Mouse (Mus musculus) mesoderm, embryonic 11.5 days (tissue): ENCODE results near the gene Rassf1.

ENCODE experiments used
- DNase-seq: peaks from one replicate; pipeline ENCODE4 v3.0.0-alpha.2; 2012; ENCODE audit warnings: low read depth, low spot score

Rassf1 gene

DNA sequence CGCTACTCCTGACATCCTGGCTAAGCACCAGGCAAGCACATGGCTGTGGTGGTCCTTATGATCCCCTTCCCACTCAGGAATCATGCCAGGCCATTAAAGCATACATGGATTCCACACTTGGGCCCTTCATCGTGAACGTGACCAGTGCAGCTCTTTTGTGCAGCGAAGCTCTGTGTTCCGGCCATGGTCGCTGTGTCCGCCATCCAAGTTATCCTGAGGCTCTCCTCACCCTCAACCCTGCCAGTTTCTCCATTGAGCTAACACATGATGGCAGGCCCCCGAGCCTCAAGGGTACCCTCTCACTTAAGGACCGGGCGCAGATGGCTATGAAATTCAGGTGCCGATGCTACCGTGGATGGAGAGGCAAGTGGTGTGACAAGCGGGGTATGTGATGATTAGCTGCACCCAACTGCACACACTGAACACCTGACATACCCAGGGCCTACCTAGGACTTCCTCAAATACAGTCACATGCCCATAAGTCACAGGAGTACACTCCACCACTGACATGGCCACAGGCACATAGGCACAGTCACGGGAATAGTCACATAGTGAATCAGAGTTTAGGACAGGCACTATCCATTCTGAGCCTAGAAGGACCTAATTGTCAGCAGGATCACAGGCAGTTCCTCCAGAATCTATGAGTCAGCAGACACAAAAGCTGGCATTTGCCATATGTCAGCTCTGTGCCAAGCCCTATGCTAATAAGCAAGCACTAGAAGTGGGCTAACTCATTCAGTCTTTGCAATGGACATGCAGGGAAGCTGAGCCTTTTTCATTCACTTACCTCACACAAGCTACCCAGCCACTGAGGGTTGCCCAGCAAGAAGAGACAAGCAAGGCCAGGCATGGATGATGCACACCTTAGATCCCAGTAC, 27.9 kb downstream of the Rassf1 start:
- no peak for DNase-seq

DNA sequence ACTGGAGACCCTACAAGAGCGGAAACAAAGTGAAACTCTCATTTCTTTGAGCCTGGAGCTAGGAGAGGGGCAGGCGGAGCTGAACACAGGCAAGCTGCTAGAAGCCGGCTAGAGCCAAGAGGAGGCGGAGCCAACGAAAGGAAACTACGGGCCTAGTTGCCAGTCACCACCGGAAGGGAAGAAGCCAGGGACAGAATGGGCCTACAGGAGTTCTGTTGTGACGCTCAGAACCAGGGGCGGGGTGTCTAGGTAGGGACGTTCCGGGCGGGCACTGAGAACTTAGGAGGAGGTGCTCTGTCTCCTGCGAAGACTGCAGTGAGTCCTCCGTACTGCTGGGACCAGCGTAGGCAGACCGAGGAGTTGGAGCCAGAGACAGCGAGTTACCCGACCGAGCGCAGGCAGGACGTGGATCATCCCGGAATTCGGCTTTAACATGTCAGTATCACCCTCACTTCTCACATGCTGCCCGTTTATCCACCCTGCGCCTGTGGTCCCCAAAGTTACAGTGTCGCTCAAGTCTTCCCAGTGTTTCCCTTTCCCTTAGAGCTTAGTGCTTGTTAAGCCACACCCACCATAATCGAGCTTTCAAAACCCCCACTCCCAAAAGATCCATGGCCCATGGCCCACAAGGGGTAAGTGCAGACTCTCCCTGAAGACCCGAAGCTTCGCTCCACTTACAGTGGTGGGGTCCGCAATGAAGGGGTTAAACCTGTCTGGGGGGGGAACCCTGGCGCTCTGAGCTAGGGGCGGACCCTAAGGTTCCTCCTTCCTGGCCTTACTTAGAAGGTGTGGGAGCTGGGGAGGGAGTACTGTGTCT, 29.4 kb downstream of the Rassf1 start, which contains the start of gene Hyal3:
Gene Hyal3 (plus strand): TSS at position 318 of the 817 bp plus-strand sequence.
- DNase-seq: peak; percentile 75

DNA sequence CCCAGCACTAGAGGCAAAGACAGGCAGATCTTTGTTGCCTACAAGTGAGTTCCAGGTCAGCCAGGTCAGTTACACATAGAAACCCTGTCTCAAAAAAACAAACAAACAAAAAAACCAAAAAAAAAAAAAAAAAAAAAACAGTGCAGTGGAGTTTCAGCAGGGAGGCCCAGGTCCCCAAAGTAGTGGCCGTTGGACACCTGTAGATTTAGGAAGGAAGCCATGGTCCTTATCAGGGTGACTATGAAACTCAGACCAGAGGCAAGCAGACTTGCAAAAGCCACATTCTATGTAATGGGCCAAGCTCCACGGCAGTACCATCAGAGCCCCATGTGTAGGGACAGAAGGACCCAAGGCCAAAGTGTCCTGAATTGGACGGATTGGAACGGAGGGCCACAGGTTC, 30.2 kb downstream of the Rassf1 start:
- DNase-seq: no peak

DNA sequence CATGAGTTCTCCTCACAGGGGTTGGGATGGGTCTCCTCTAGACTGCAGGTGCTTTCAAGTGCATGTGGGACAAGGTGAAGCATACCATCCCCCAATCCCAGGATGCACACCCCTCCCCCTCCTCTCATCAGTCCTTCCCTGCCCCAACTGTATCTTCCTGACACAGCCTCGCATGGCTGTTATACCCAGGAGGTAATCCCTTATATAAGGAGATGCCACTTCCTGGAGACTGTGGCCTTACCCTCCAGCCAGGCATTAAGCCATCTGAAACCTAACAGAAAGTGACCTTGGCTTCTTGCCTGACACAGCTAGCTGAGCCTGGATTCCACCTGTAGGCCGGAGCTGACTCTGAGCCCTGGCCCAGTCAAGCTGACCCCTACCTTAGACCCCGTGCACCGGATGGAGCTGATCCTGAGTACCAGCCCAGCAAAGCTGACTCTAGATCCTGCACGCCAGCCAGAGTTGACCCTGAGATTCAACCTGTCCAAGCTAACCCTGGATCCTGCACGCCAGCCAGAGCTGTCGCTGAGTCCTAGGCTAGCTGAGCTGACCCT, 31.2 kb downstream of the Rassf1 start:
- no peak for DNase-seq

DNA sequence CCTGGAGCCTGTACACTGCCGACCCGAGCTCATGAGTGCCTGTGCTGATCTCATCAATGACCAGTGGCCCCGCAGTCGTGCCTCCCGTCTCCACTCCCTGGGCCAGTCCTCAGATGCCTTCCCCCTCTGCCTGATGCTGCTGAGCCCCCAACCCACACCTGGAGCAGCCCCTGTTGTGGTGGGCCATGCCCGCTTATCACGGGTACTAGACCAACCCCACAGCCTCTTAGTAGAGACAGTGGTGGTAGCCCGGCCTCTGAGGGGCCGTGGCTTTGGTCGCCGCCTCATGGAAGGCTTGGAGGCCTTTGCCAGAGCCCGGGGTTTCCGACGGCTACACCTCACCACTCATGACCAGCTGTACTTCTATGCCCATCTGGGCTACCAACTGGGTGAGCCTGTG, 31.8 kb downstream of the Rassf1 start:
- DNase-seq: no peak

DNA sequence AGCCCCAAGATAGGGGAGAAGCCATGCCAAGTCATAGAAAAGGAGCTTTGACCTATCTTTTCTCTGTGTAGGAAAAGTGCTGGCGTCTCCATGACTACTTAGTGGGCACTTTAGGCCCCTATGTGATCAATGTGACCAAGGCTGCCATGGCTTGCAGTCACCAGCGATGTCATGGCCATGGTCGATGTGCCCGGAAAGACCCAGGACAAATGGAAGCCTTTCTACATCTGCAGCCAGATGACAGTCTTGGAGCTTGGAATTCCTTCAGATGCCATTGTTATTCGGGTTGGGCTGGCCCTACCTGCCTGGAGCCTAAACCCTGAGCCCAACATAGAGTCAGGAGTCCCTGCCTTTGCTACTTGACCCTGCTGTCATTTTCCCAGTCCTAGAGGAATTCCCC, 35.1 kb downstream of the Rassf1 start:
- no peak for DNase-seq

DNA sequence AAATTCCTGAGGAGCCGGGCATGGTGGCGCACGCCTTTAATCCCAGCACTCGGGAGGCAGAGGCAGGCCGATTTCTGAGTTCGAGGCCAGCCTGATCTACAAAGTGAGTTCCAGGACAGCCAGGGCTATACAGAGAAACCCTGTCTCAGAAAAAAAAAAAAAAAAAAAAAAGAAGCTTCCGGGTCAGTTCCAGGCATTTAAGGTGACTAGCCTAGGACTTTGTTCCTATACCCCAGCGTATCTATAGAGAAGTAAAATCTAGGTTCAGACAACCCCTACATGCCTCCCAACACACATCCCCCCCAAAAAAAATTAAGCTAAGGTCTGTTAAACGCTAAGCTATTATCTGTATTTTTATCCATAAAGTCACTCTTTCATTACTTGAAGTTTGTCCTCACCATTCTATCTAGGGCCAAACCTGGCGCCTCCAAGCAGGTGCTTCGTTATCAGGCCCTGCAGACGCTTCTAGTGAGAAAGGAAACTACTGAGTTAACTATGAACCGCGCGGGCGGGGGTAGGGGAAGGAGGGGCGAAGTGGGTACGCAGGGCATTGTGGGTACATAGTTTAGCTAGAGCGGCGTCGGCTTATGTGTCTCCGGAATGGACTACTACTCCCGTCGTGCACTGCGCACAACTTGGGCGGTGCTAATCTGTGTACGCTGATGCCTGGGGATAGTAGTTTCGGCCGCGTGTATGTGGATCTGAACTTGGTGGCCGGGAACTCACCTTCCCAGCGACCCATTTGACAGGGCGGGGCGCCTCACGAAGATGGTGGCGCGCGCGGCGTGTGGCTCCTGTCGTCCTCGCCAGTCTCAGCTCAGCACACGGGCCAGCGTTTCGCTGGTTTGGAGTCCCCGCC, 35.8 kb downstream of the Rassf1 start, which contains the start of gene Ifrd2:
Gene Ifrd2 (plus strand): TSS at position 669 of the 859 bp plus-strand sequence.
- DNase-seq: peak; percentile 96

DNA sequence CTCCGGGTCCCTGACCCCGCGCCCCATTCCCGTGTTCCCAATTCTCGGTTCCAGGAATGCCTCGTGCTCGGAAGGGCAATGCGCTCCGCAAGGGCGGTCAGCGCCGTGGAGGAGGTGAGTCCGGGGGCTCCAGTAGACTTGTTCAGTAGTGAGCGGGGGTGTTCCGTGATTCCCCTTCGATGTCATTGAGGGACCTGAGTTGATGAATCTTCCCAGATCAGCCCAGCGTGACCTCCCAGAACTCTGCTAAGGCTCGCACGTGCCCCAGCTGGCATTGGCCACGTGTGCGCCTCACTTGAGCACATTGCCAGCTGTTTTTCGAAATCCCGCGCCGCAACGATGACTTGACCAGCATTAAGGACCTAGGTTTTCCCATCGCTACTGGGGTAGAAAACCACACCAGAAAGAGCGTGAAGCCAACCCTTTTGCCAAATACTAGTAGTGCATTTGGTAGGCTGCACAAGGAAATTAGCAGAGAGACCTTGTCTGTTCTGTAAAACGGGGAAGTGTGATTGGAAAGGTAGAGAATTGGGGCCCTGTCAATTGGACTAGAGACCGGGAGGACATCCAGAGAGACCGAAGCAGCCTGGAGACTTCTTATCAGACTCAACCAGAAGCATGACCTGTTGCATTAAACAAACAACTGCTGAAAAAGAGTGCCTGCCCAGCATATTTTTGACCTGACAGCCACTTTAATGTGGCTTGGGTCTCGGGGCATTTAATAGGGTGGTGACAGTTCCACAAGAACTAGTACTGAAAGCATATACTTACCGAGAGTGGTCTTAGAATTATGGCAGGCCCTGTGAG, 36.7 kb downstream of the Rassf1 start:
- DNase-seq: peak; percentile 71

DNA sequence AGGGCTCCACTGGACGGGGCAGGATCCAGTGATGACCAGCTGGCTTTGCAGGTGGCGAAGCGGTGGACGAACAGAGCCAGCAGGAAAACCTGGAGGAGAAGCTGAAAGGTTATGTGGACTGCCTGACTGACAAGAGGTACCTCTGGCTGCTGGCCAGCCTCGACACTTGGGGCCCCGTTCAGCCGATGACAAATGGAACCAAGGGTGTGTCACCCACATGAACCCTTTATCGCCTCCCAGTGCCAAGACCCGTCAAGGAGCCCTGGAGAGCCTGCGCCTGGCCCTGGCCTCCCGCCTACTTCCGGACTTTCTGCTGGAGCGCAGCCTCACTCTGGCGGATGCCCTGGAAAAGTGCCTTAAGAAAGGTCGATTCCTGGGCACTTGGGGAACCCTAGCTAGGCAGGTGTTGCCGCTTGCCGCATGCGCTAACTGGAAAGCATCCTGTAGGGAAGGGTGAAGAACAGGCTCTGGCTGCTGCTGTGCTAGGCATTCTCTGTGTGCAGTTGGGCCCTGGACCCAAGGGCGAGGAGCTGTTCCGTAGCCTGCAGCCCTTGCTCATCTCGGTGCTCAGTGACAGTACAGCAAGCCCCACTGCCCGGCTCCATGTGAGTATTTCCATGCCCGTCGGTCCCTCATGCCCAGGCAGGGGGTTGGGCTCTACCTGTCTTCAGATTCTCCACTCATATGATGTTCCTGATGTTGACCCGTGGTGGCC, 38.9 kb downstream of the Rassf1 start:
- DNase-seq: no peak

DNA sequence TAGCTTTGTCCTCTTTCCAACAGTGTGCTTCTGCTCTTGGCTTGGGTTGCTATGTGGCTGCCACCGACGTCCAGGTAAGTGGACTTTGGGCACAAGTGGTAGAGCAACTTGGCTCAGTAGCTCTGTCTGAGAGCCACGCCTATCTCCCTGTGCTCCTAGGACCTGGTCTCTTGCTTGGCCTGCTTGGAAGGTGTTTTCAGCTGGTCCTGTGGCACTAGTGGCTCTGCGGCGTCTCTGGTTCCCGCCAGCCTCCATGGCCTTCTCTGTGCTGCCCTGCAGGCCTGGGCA, 39.4 kb downstream of the Rassf1 start:
- DNase-seq: no peak

DNA sequence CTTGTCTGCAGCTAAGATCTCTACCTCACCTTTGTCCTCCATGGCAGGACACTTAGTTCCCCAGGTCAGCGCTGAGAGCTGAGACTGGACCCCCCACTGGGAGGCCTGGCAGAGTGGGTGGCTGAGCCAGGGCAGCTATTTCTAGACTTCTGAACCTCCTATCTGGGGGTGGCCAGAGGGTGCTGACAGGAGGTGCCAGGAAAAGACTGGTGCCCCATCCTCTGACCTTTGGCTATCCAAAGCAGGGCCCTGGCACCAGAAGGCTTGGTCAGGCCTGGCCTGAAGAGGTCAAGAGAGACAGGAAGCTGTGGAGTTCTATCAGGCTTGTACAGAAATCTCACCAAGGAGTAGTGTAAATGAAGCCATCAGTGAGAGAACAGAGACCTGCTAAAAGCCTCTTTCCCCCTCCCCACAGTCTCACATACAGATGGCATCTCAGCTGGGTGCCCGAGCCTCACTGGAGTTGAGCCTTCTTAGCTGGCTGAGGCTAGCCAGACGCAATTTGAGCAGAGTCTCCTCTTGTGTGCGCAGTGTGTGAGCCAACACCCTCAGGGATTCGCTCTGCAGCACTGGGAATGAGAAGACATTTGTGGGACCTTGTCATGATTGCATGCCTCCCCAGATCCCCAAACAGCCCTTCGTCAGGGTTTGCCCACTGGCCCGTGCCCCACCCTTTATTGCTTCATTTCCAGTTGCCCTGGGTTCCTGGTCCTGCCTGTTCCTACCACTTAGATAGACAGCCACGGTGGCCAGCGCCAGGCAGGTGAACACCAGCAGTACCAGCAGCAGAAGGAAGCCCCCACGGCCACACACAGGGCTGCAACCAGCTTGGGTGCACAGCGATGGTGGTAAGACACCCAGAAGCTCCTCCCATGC, 42.0 kb downstream of the Rassf1 start:
- DNase-seq: no peak

DNA sequence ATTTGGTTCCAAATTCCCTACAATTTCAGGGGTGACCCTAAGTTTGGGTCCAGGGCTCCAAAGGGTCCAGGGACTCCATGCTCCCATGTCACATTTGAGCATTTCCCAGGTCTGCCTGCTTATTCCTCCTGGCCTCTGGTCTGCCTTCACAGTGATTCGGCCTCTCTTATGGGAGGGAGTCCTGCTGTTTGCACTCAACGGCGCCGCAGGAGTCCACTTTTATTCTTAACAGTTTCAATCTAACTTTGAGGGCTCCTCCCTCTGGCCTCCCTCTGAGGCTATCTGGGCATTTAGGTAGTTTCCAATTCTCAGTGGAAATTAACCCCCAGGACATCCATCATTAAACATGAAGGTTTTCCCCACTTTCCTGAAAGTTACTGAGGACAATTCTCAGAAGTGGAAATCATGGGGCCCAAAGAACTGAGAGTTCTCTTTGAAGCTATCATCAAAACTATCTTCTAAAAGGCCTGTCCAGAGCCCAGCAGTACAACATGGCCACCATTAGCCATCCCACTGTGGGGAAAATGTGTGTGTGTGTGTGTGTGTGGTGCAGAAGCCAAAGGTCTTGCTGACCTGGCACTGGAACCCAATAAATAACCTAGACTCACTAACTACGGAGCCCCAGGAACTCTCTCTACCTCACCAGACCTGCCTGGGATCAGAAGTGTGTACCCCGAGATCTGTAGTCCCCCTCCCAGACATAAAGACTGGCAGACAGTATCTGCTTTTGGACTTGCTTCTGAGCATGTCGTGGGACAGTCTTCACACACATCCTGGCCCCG, 43.1 kb downstream of the Rassf1 start:
- DNase-seq: no peak

DNA sequence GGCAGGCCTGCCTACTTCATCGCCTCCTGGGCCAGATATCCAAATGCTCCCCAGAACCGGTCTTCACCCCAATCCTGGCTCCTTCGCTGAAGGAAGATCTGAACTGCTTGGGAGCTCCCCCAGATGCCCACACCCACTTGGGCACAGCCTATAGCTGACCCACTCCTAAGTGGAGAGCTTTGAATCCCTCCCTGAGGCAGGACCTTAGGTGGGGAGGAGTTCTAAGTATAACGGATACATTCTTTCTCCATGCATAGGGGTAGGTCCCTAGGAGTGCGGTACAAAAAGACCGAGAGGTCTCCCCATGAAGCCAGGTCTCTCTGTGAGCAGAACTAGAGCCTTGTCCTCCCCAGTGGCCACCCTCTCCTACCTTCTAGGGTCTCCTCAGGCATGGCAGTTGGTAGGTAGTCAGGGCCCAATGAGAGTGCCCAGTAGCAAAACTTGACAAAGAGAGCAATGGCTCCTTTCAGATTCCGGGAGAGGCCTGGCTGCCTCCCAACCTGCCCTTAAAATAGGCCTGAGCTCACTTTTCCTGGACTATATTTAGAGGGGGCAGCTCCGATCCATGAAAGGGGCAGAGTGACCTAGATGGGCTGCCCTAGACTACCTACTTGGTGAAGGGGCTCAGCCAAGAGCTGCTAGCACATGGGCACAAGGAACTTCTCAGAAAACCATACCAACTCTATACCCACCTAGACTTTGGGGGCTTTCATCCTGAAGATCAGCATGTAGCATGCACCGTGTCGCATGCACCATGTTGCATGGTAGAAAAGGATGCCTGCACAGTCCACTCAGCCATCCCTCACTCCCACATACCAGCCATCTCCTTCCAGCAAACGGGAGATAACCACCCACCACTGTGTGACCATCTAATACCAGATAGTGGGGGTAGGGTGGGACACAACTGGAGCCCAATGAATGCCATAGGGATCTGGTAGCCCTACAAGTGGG, 45.5 kb downstream of the Rassf1 start:
- DNase-seq: no peak

DNA sequence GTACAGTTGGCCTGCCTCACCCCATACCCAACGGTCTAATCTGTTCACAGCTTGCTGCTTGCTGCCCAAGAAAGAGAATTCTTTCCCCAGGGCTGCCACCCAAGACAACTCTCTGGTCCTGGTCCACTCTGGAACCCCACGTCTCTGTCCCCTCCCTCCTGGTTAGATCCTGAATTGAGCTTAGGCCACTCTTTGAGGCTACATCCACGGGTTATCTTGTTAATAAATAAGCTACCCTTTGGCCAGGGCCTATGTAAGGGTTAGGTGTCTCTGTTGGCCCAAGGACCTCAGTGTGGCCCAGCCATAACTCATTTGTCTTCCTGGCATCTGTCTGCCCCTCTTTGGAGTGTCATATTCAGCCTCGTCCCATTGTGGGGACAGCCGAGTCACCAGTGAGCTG, 47.0 kb downstream of the Rassf1 start:
- DNase-seq: no peak

DNA sequence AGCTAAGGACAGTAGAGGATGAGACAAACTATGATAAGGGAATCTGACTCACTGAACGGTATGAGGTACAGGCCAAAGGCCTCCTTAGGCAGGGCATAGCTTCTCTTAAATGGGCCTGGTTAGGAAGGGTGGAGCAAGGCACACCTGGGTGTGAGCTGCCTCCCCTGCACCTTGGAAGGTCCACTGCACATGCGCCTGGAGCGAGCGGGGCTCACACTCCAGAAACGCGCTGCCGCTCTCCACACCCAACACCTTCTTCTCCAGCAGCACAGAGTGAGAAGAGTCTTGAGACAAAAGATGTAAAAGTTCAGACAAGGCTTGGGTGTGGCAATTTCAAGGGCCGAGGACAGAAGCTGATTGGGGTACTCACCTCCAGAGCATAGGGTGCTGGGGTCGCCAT, 48.1 kb downstream of the Rassf1 start:
- DNase-seq: no peak

DNA sequence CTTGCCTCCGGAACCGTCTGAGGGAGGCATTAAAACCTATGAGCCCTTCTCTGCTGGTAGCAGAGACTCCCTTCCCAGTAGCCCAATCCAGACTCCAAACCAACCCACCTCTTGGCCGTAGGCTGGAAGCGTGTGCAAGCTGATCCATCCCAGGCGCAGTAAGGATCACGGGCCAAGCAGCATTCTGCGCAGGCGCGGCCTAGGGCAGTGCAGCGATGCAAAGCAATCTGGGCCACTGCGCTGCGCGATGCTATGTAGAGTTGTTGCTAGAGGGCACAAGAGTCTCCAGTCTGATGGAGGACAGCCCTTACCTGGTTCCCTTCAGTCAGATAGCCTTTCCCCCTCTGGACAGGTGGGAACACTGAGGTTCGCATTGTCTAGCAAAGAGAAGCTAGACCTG, 48.5 kb downstream of the Rassf1 start:
- no peak for DNase-seq

DNA sequence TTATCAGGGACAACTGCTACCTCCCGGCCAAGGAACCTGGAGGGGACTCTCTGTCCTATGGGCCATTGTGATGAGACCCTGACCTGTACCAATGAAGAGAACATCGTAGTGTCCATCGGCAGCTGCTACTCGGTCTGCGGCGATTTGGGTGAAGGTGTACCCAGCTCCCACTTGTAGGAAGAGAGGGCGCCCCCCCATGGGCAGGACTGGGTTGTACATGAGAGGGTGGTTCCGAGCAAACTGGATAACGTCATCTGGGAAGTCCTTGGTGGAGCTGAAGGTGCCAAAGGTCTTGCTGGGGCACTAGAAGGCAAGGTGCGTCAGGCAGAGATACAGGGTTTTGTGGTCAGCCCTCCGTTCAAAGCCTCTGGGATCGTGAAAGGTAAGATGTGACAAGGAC, 49.4 kb downstream of the Rassf1 start:
- DNase-seq: no peak
